Mouse (Mus musculus): ENCODE measurements at regions not wholly inside any gene's neighbourhood (a gene's known extent, or its start where the extent isn't known, plus 50 kb on each side); places are given as distances from the start of the nearest gene placed in this dataset.

DNA sequence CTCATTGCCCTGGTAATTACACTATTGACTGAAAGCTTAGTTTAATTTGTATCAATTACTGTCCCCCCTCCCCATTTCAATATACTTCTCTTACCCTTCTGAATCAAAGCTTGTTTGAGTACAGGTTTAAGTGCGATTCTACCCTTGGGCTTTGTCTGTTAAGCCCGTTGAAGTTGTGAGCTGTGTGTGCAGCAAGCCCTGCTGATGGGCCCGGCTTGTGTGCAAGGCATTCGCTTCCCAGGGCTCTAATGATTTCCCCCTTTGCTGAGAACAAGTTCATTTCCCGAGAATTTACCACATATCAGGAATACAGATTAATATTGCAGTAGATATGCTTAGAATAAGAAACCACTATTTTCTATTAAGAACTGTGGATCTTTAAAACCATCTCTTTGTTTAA is 460.6 kb downstream of the Dok5 start:
- DNase-seq (ENCODE audit: low read depth, low spot score) = no peak
